Mouse (Mus musculus) CH12.LX (cell line): ENCODE measurements at regions not wholly inside any gene's neighbourhood (a gene's known extent, or its start where the extent isn't known, plus 50 kb on each side); places are given as distances from the start of the nearest gene placed in this dataset.

Source experiments
- CHD2 ChIP-seq: IDR thresholded peaks from 2 replicates; pipeline ENCODE4 v1.6.1; 2011; ENCODE audit warnings: low read length, improper control_type of control experiment
- CTCF ChIP-seq, 2 experiments: IDR thresholded peaks in 1 of 2; conservative IDR thresholded peaks in 1 of 2; 2 replicates each; pipeline ENCODE4 v1.5.1; 2011 to 2012; ENCODE audit warnings: low read depth in 2 of 2, low read length in 2 of 2, improper control_type of control experiment in 1 of 2, inconsistent platforms in 1 of 2, mild to moderate bottlenecking in 1 of 2, moderate library complexity in 1 of 2
- EP300 ChIP-seq: IDR thresholded peaks from 2 replicates; pipeline ENCODE4 v1.6.1; 2011; ENCODE audit warnings: low read length, improper control_type of control experiment
- GABPA ChIP-seq: IDR thresholded peaks from 2 replicates; pipeline ENCODE4 v1.6.1; 2012; ENCODE audit warnings: low read depth, low read length, improper control_type of control experiment, inconsistent platforms; ENCODE audit not compliant: insufficient replicate concordance
- MAZ ChIP-seq: IDR thresholded peaks from 2 replicates; pipeline ENCODE4 v1.6.1; 2012; ENCODE audit warnings: low read depth, mild to moderate bottlenecking, inconsistent platforms, low read length, improper control_type of control experiment, moderate library complexity
- PAX5 ChIP-seq: IDR thresholded peaks from 2 replicates; pipeline ENCODE4 v1.6.1; 2012; ENCODE audit warnings: low read length, inconsistent platforms, mixed read lengths
- POLR2A ChIP-seq: IDR thresholded peaks from 2 replicates; pipeline ENCODE4 v1.6.1; 2011; ENCODE audit warnings: low read depth, mild to moderate bottlenecking, improper control_type of control experiment, low read length
- POLR2AphosphoS2 ChIP-seq: IDR thresholded peaks from 2 replicates; pipeline ENCODE4 v1.6.1; 2011; ENCODE audit warnings: low read depth, low read length, improper control_type of control experiment
- TBP ChIP-seq: conservative IDR thresholded peaks from 2 replicates; pipeline ENCODE4 v1.6.1; 2011; ENCODE audit warnings: low read depth, low read length, improper control_type of control experiment

- TF ChIP-seq GABPA (no peak), CTCF (conservative IDR thresholded peaks at IDR 0.05 in 1 of 2, IDR thresholded peaks at IDR 0.05 in 1 of 2; ENCODE audit: low read depth in 2 of 2, low read length in 2 of 2) (no peak), PAX5 (no peak), POLR2A (no peak), CHD2 (no peak), MAZ (no peak), EP300 (no peak), POLR2AphosphoS2 (no peak), TBP (no peak)
Observed at GRCm38 (mm10) chr11:35023813-35024212, 97.2 kb upstream of the Slit3 start.
